Mouse (Mus musculus) forebrain, embryonic 14.5 days (tissue): Measurements from ENCODE around the gene Becn1. TPM values are rescaled to one million over a fixed set of nuclear protein-coding genes. Genes with fewer than 3 reads are reported as not detected.
A peak's percentile ranks its signal among the peaks of the same experiment; 100 is the strongest.

Experiments used
- ATAC-seq: fragments of 200-750 bp; cut with Nextera tagmentation; 2 replicates; pipeline ENCODE4 v1.8.0; 2017; ENCODE audit warnings: mild to moderate bottlenecking, moderate library complexity
- DNase-seq: peaks from one replicate; pipeline ENCODE4 v3.0.0-alpha.2; 2015; ENCODE audit warnings: low spot score
- H3K27ac ChIP-seq: fragments of 300-500 bp; sonication (generic); 2 replicates; pipeline ENCODE4 v1.5.1; 2014; ENCODE audit warnings: low read depth, mild to moderate bottlenecking, control low read depth, low read length, moderate library complexity
- H3K27me3 ChIP-seq: fragments of 300-500 bp; sonication (generic); replicated peaks from 2 replicates; pipeline ENCODE4 v1.6.1; 2014; ENCODE audit warnings: low read length, control low read depth, mixed read lengths; ENCODE audit not compliant: control insufficient read depth, insufficient read depth
- H3K36me3 ChIP-seq: fragments of 300-500 bp; sonication (generic); 2 replicates; pipeline ENCODE4 v1.6.1; 2014; ENCODE audit warnings: low read length, control low read depth; ENCODE audit not compliant: control insufficient read depth, insufficient read depth
- H3K4me1 ChIP-seq: fragments of 300-500 bp; sonication (generic); 2 replicates; pipeline ENCODE4 v1.6.1; 2014; ENCODE audit warnings: antibody characterized with exemption, low read length, control low read depth; ENCODE audit not compliant: control insufficient read depth, insufficient read depth
- H3K4me2 ChIP-seq: fragments of 300-500 bp; sonication (generic); 2 replicates; pipeline ENCODE4 v1.6.1; 2014; ENCODE audit warnings: mild to moderate bottlenecking, control low read depth, low read length
- H3K4me3 ChIP-seq: fragments of 300-500 bp; sonication (generic); 2 replicates; pipeline ENCODE4 v1.5.1; 2014; ENCODE audit warnings: low read depth, low read length, control low read depth
- H3K9ac ChIP-seq: fragments of 300-500 bp; sonication (generic); 2 replicates; pipeline ENCODE4 v1.6.1; 2014; ENCODE audit warnings: mild to moderate bottlenecking, low read length, control low read depth, moderate library complexity
- H3K9me3 ChIP-seq: fragments of 300-500 bp; sonication (generic); replicated peaks from 2 replicates; pipeline ENCODE4 v1.6.1; 2016; ENCODE audit warnings: low read length, control low read depth, mixed read lengths; ENCODE audit not compliant: control insufficient read depth
- WGBS: fragments of 180-500 bp; shearing (Covaris S2); extraction: QIAGEN DNeasy Blood & Tissue Kit; methylation state at CpG from one replicate; pipeline ENCODE4 v1.1.7; 2014; 5-methylcytosine and 5-hydroxymethylcytosine counted together
- polyA plus RNA-seq: library from polyadenylated mRNA; unstranded; fragments of >200 nt; fragmentation: Nextera tagmentation; extraction: Ambion mirVana; gene quantifications from 2 replicates; pipeline ENCODE4 v1.2.1, GENCODE M21; 2014

The Becn1 gene
- polyA plus RNA-seq, 1 experiment from 2014 or later: 177 TPM

- DNase-seq: no peak
- Histone ChIP-seq H3K9ac (no peak overlapping the region), H3K9me3 (no peaks in the 10 kb centered on the region), H3K27ac (no peak overlapping the region), H3K36me3 (no peaks in the 10 kb centered on the region), H3K4me1 (no peaks in the 10 kb centered on the region), H3K4me2 (no peak overlapping the region), H3K4me3 (no peak overlapping the region), H3K27me3 (no peaks in the 10 kb centered on the region)
- WGBS: 38% methylated on average over 5 of the region's 5 CpGs
- ATAC-seq: no peak
Observed at GRCm38 (mm10) chr11:101307744-101308143, 5.7 kb upstream of the Becn1 start.

DNA sequence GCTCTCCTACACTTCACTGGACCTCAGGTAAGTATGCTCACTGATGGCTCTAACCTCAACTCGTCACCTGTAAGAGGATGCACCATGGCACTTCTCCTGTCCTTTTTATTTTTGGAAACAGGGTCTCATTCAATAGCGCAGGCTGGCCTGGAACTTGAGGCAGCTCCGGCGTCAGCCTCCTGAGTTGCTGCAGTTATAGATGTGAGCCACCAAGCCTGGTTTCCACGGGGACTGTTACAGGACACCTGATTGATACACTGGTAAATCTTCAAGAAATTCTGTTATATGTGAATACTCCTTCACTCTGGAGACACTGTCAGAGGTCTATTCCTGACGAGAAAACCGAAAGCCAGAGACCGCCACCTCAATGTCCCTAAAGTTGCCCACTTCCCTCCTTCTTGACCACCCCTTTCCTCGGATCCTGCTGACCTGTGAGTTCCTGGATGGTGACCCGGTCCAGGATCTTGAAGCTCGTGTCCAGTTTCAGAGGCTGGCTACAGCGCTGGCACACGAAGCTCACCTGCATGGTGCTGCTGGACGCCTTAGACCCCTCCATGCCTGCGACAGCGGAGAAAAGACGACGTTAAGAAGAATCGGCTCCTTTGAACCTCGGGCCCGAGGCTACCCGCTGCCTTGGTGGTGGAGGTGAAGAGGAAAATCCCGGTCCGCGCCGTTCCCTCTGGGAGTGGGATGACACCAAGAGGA, 635 bp downstream of the Becn1 start:
- Histone ChIP-seq H3K4me2 (peak overlapping the region; percentile 99), H3K27ac (no peak overlapping the region), H3K36me3 (peaks cover 28% of the 10 kb centered on the region), H3K27me3 (no peaks in the 10 kb centered on the region), H3K9me3 (no peaks in the 10 kb centered on the region), H3K9ac (peak overlapping the region; percentile 88), H3K4me1 (peaks cover 10% of the 10 kb centered on the region), H3K4me3 (peak overlapping the region; percentile 87)
- ATAC-seq (peak; percentile 52; the same call in 1 of the 2 replicates), DNase-seq (no peak)
- WGBS: 15% methylated on average over 26 of the region's 26 CpGs

- peak overlapping the region; percentile 99 for H3K4me2 ChIP-seq
- DNase-seq (no peak), ATAC-seq (no peak)
- H3K9ac ChIP-seq: no peak overlapping the region
- no peak overlapping the region for H3K27ac ChIP-seq
- H3K9me3 ChIP-seq: no peaks in the 10 kb centered on the region
- 68% methylated on average over 7 of the region's 7 CpGs for WGBS
- H3K4me1 ChIP-seq: peaks cover 10% of the 10 kb centered on the region
- peaks cover 33% of the 10 kb centered on the region for H3K36me3 ChIP-seq
- peak overlapping the region; percentile 87 for H3K4me3 ChIP-seq
- H3K27me3 ChIP-seq: no peaks in the 10 kb centered on the region
Observed at GRCm38 (mm10) chr11:101300881-101301280, 1.2 kb downstream of the Becn1 start.

- DNase-seq (no peak), ATAC-seq (no peak)
- H3K27me3 ChIP-seq: no peaks in the 10 kb centered on the region
- no peak overlapping the region for H3K9ac ChIP-seq
- WGBS: 95% methylated on average over 8 of the region's 8 CpGs
- H3K36me3 ChIP-seq: peaks cover 82% of the 10 kb centered on the region
- H3K9me3 ChIP-seq: no peaks in the 10 kb centered on the region
- H3K27ac ChIP-seq: no peak overlapping the region
- no peak overlapping the region for H3K4me2 ChIP-seq
- no peaks in the 10 kb centered on the region for H3K4me1 ChIP-seq
- no peak overlapping the region for H3K4me3 ChIP-seq
Observed at GRCm38 (mm10) chr11:101295191-101295590, 6.9 kb downstream of the Becn1 start.

GRCm38 (mm10) chr11:101291231-101291630, 10.9 kb downstream of the Becn1 start:
- no peak overlapping the region for H3K27ac ChIP-seq
- no peak overlapping the region for H3K9ac ChIP-seq
- 94% methylated on average over 8 of the region's 8 CpGs for WGBS
- H3K9me3 ChIP-seq: no peaks in the 10 kb centered on the region
- H3K4me2 ChIP-seq: no peak overlapping the region
- DNase-seq (no peak), ATAC-seq (no peak)
- no peak overlapping the region for H3K4me3 ChIP-seq
- peaks cover 88% of the 10 kb centered on the region for H3K36me3 ChIP-seq
- no peaks in the 10 kb centered on the region for H3K27me3 ChIP-seq
- no peaks in the 10 kb centered on the region for H3K4me1 ChIP-seq

- Histone ChIP-seq H3K4me1 (no peaks in the 10 kb centered on the region), H3K9me3 (no peaks in the 10 kb centered on the region), H3K36me3 (peaks cover 60% of the 10 kb centered on the region), H3K27ac (no peak overlapping the region), H3K4me3 (no peak overlapping the region), H3K4me2 (no peak overlapping the region), H3K9ac (no peak overlapping the region), H3K27me3 (no peaks in the 10 kb centered on the region)
- 86% methylated on average over 9 of the region's 9 CpGs for WGBS
- DNase-seq: no peak
- ATAC-seq: no peak
Observed at GRCm38 (mm10) chr11:101287306-101287705, 14.8 kb downstream of the Becn1 start.

GRCm38 (mm10) chr11:101283805-101284204, 18.3 kb downstream of the Becn1 start:
- 75% methylated on average over 4 of the region's 4 CpGs for WGBS

GRCm38 (mm10) chr11:101282896-101283295, 19.2 kb downstream of the Becn1 start:
- H3K4me3 ChIP-seq: no peak overlapping the region
- H3K4me2 ChIP-seq: no peak overlapping the region
- H3K9ac ChIP-seq: no peak overlapping the region
- WGBS: 5% methylated on average over 5 of the region's 5 CpGs
- no peak overlapping the region for H3K27ac ChIP-seq
- H3K9me3 ChIP-seq: no peaks in the 10 kb centered on the region
- H3K4me1 ChIP-seq: peaks cover 9% of the 10 kb centered on the region
- peaks cover 18% of the 10 kb centered on the region for H3K36me3 ChIP-seq
- H3K27me3 ChIP-seq: no peaks in the 10 kb centered on the region
- ATAC-seq (no peak), DNase-seq (no peak)

More at GRCm38 (mm10) chr11:101283805-101284204, 18.3 kb downstream of the Becn1 start:
- Histone ChIP-seq H3K9me3 (no peaks in the 10 kb centered on the region), H3K27ac (no peak overlapping the region), H3K9ac (no peak overlapping the region), H3K36me3 (peaks cover 26% of the 10 kb centered on the region), H3K4me1 (0 out of 2 replicates have a peak, but pooled peaks cover 5% of the 10 kb centered on the region), H3K27me3 (no peaks in the 10 kb centered on the region), H3K4me2 (no peak overlapping the region), H3K4me3 (no peak overlapping the region)
- no peak for ATAC-seq
- DNase-seq: no peak

GRCm38 (mm10) chr11:101280837-101281236, 21.2 kb downstream of the Becn1 start:
- ATAC-seq: no peak
- no peaks in the 10 kb centered on the region for H3K9me3 ChIP-seq
- H3K4me2 ChIP-seq: no peak overlapping the region
- H3K27ac ChIP-seq: no peak overlapping the region
- H3K4me1 ChIP-seq: peaks cover 23% of the 10 kb centered on the region
- no peak overlapping the region for H3K9ac ChIP-seq
- H3K27me3 ChIP-seq: no peaks in the 10 kb centered on the region
- WGBS: 58% methylated on average over 7 of the region's 7 CpGs
- H3K36me3 ChIP-seq: 0 out of 2 replicates have a peak, but pooled peaks cover 3% of the 10 kb centered on the region
- H3K4me3 ChIP-seq: no peak overlapping the region
- DNase-seq: no peak
